Mouse (Mus musculus): ENCODE measurements around the gene Prrx2.

- no peak for TF ChIP-seq CTCF (IDR thresholded peaks at IDR 0.05; ENCODE audit: control insufficient read depth, insufficient read depth, insufficient replicate concordance, low read depth, low read length)
- no peak for TF ChIP-seq POLR2A (IDR thresholded peaks at IDR 0.05; ENCODE audit: control insufficient read depth, low read depth, low read length)
Measured at GRCm38 (mm10) chr2:30864968-30865381, 30.2 kb downstream of the Prrx2 start.

Measured in testis, adult 2 months (tissue).